Mouse (Mus musculus): ENCODE data around the gene Kazald1.
A peak's percentile ranks its signal among the peaks of the same experiment; 100 is the strongest.

- peak; percentile 56; the same call in 1 of the 2 replicates for TF ChIP-seq CTCF (IDR thresholded peaks at IDR 0.05; ENCODE audit: control insufficient read depth, insufficient read depth, insufficient replicate concordance, low read depth, low read length)
- TF ChIP-seq POLR2A (IDR thresholded peaks at IDR 0.05; ENCODE audit: control insufficient read depth, low read depth, low read length) = no peak
Observed at GRCm38 (mm10) chr19:45036867-45037266, 38.2 kb upstream of the Kazald1 start.

Measured in testis, adult 2 months (tissue).